Mouse (Mus musculus): ENCODE data around the gene Ufl1.
"Not testable (repeated sequence)": the region's sequence is repeated elsewhere in the genome, so short reads cannot be mapped to it uniquely, and the experiment has no call there.

Gene Ufl1

GRCm38 (mm10) chr4:25281671-25282038 is at the start of gene Ufl1:
Ufl1 (minus strand) TSS chr4:25281821.
- peak; percentile 99 for DNase-seq (ENCODE audit: extremely low read depth, insufficient read length, low spot score)

GRCm38 (mm10) chr4:25325684-25326220 is 44.1 kb upstream of the Ufl1 start:
- no peak for DNase-seq (ENCODE audit: extremely low read depth, insufficient read length, low spot score)

GRCm38 (mm10) chr4:25322631-25323178 is 41.1 kb upstream of the Ufl1 start:
- no peak for DNase-seq (ENCODE audit: extremely low read depth, insufficient read length, low spot score)

GRCm38 (mm10) chr4:25313767-25314166 is 32.1 kb upstream of the Ufl1 start:
- DNase-seq (ENCODE audit: extremely low read depth, insufficient read length, low spot score), result no peak

- DNase-seq (ENCODE audit: extremely low read depth, insufficient read length, low spot score), result not testable (repeated sequence)
These were observed 3.4 kb upstream of the Ufl1 start for GRCm38 (mm10) chr4:25285002-25285401.

GRCm38 (mm10) chr4:25280938-25281670 is 517 bp downstream of the Ufl1 start:
- DNase-seq (ENCODE audit: extremely low read depth, insufficient read length, low spot score), result no peak

GRCm38 (mm10) chr4:25272861-25273627 is 8.6 kb downstream of the Ufl1 start:
- DNase-seq (ENCODE audit: extremely low read depth, insufficient read length, low spot score), result no peak

GRCm38 (mm10) chr4:25271926-25272325 is 9.7 kb downstream of the Ufl1 start:
- no peak for DNase-seq (ENCODE audit: extremely low read depth, insufficient read length, low spot score)

- DNase-seq (ENCODE audit: extremely low read depth, insufficient read length, low spot score), result no peak
These were observed 14.5 kb downstream of the Ufl1 start for GRCm38 (mm10) chr4:25267144-25267543.

GRCm38 (mm10) chr4:25257822-25258398 is 23.7 kb downstream of the Ufl1 start:
- no peak for DNase-seq (ENCODE audit: extremely low read depth, insufficient read length, low spot score)

GRCm38 (mm10) chr4:25242776-25243175 is 38.8 kb downstream of the Ufl1 start, which contains the start of gene Fhl5:
Fhl5 (minus strand) TSS chr4:25242876.
- no peak for DNase-seq (ENCODE audit: extremely low read depth, insufficient read length, low spot score)

- not testable (repeated sequence) for DNase-seq (ENCODE audit: extremely low read depth, insufficient read length, low spot score)
These were observed 46.0 kb downstream of the Ufl1 start for GRCm38 (mm10) chr4:25235663-25236062.

- not testable (repeated sequence) for DNase-seq (ENCODE audit: extremely low read depth, insufficient read length, low spot score)
These were observed 47.9 kb downstream of the Ufl1 start for GRCm38 (mm10) chr4:25233767-25234166.

- no peak for DNase-seq (ENCODE audit: extremely low read depth, insufficient read length, low spot score)
These were observed 49.1 kb downstream of the Ufl1 start for GRCm38 (mm10) chr4:25232546-25232945.

GRCm38 (mm10) chr4:25227527-25227926 is 54.1 kb downstream of the Ufl1 start:
- no peak for DNase-seq (ENCODE audit: extremely low read depth, insufficient read length, low spot score)

- DNase-seq (ENCODE audit: extremely low read depth, insufficient read length, low spot score), result no peak
These were observed 59.7 kb downstream of the Ufl1 start for GRCm38 (mm10) chr4:25221927-25222326.

- DNase-seq (ENCODE audit: extremely low read depth, insufficient read length, low spot score), result no peak
These were observed 68.2 kb downstream of the Ufl1 start for GRCm38 (mm10) chr4:25213451-25213850.

GRCm38 (mm10) chr4:25206166-25206565 is 75.5 kb downstream of the Ufl1 start:
- no peak for DNase-seq (ENCODE audit: extremely low read depth, insufficient read length, low spot score)
